27 mouse cellular contexts compared by ENCODE assay signal in the genomic region with DNA sequence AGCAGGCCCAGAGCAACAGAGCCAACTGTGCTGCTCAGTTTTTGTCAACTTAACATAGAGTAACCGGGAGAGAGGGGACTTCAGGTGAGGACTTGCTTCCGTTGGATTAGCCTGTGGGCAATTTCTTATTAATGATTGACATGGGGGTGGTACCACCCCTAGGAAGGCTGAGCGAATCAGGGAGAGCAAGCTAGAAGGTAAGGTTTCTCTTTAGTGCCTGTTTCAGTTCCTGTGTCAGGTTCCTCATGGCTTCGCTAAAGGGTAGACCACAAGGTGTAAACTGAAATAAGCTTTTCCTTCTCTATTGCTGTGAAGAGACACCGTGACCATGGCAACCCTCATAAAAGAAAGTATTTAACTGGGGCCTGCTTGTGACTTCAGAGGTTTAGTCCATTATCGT. TPM values are rescaled to one million over a fixed set of nuclear protein-coding genes. Genes with fewer than 3 reads are reported as not detected.
A peak's percentile ranks its signal among the peaks of the same experiment; 100 is the strongest.
DNase-seq lines count a peak whose midpoint lies in the region; ATAC-seq lines count a peak whose summit lies in the region.
"Had no signal": no experiment of that assay in that cellular context is flagged by ENCODE, and none has a peak within 500 bp of the region (broad histone marks: within the 10 kb centered on the region; RNA-seq: fewer than 3 reads in every experiment).

No protein-coding gene starts in this region.

- peak; percentile 1 for DNase-seq in urinary bladder, postnatal 14 days (ENCODE audit: low spot score)
- no peak for DNase-seq in urinary bladder, postnatal 36 days (ENCODE audit: low spot score in 2 of 2)
- DNase-seq in splenic B cell, adult 2 months (ENCODE audit: low read depth, low spot score), result peak; percentile 19
- DNase-seq in adrenal gland, postnatal 36 days, result no peak
- no peak for DNase-seq in kidney, postnatal 10 days
- DNase-seq: adrenal gland, adult 2 months; adrenal gland, postnatal 14 days; cerebellum, adult 11-12 months; cerebellum, adult 8-10 months; cerebellum, postnatal 10 days; cerebellum, postnatal 36 days; gastrocnemius, adult 2 months; gastrocnemius, postnatal 25 days; heart, postnatal 10 days; heart, postnatal 36 days; kidney, adult 11 months had no signal

- H3K27me3 ChIP-seq in splenic B cell, adult 2 months (ENCODE audit: control insufficient read depth, insufficient read depth, low read length, poor library complexity, severe bottlenecking), result no peaks in the 10 kb centered on the region
- H3K27me3 ChIP-seq: forebrain, embryonic 13.5 days; heart, embryonic 12.5 days; heart, embryonic 15.5 days; hindbrain, embryonic 13.5 days; intestine, embryonic 15.5 days had no signal

- H3K36me3 ChIP-seq in splenic B cell, adult 2 months (ENCODE audit: control insufficient read depth, insufficient read depth, low read length, poor library complexity, severe bottlenecking), result no peaks in the 10 kb centered on the region
- H3K36me3 ChIP-seq: forebrain, embryonic 10.5 days; heart, embryonic 12.5 days; heart, embryonic 15.5 days; hindbrain, embryonic 10.5 days; hindbrain, embryonic 13.5 days; intestine, embryonic 15.5 days had no signal

- ATAC-seq in common myeloid progenitor, adult 5-6 weeks (replicated peaks; ENCODE audit: low read depth, poor library complexity, severe bottlenecking), result peak; percentile 63; the same call in 1 of the 2 replicates
- ATAC-seq: CD4-positive, CD25-positive, alpha-beta regulatory T cell, adult 4 months; forebrain, embryonic 13.5 days; forebrain, embryonic 16.5 days; hindbrain, embryonic 16.5 days; intestine, embryonic 15.5 days had no signal

RNA-seq across cellular contexts. Expression of a gene that starts 32.4 kb away (rescaled TPM):
- 174 and 222 TPM in 2 replicates for total RNA-seq in common myeloid progenitor, adult 5-6 weeks (2017)
- 10 to 100 TPM; 29.4 to 40.4 TPM for total RNA-seq in adrenal gland, postnatal 36 days (2021)

RNA-seq across cellular contexts. Expression of a gene that starts 32.7 kb away (rescaled TPM):
- total RNA-seq in common myeloid progenitor, adult 5-6 weeks (2017), result 27.5 and 29.1 TPM in 2 replicates
- total RNA-seq in adrenal gland, postnatal 36 days (2021), result 10 to 100 TPM; 15.3 to 25.7 TPM

RNA-seq across cellular contexts. Expression of a gene that starts 39.2 kb away (rescaled TPM):
- total RNA-seq in common myeloid progenitor, adult 5-6 weeks (2017), result 0.05 and 0.23 TPM in 2 replicates
- 1 to 10 TPM; 3.0 to 7.0 TPM for total RNA-seq in adrenal gland, postnatal 36 days (2021)

Comparison
In these comparisons a context has a peak if more than half of its experiments do, and no peak if none do; other contexts are left out.
1. DNase-seq: peak in urinary bladder, postnatal 14 days (single experiment) and splenic B cell, adult 2 months (single experiment); none in urinary bladder, postnatal 36 days (0 of 2), adrenal gland, postnatal 36 days (0 of 2) and kidney, postnatal 10 days (single experiment).